Mouse (Mus musculus) forebrain, embryonic 11.5 days (tissue): Measurements from ENCODE around the gene Hace1. TPM values are rescaled to one million over a fixed set of nuclear protein-coding genes. Genes with fewer than 3 reads are reported as not detected.

ENCODE experiments used
- ATAC-seq: fragments of 200-750 bp; cut with Nextera tagmentation; replicated peaks from 2 replicates; pipeline ENCODE4 v1.8.0; 2017; ENCODE audit warnings: moderate TSS enrichment; ENCODE audit not compliant: low FRiP score
- DNase-seq: peaks from one replicate; pipeline ENCODE4 v3.0.0-alpha.2; 2017; ENCODE audit warnings: low spot score
- H3K27ac ChIP-seq: fragments of 300-500 bp; sonication (generic); 2 replicates; pipeline ENCODE4 v1.5.1; 2014; ENCODE audit warnings: low read depth, low read length
- H3K27me3 ChIP-seq: fragments of 300-500 bp; sonication (generic); 2 replicates; pipeline ENCODE4 v1.6.1; 2014; ENCODE audit warnings: mild to moderate bottlenecking, low read length, mixed read lengths; ENCODE audit not compliant: control insufficient read depth, insufficient read depth
- H3K36me3 ChIP-seq: fragments of 300-500 bp; sonication (generic); 2 replicates; pipeline ENCODE4 v1.6.1; 2014; ENCODE audit warnings: mild to moderate bottlenecking, low read length, moderate library complexity, mixed read lengths; ENCODE audit not compliant: control insufficient read depth, insufficient read depth
- H3K4me1 ChIP-seq: fragments of 300-500 bp; sonication (generic); replicated peaks from 2 replicates; pipeline ENCODE4 v1.6.1; 2014; ENCODE audit warnings: low read length, mixed read lengths; ENCODE audit not compliant: control insufficient read depth, insufficient read depth
- H3K4me2 ChIP-seq: fragments of 300-500 bp; sonication (generic); 2 replicates; pipeline ENCODE4 v1.6.1; 2014; ENCODE audit warnings: low read depth, mild to moderate bottlenecking, low read length, moderate library complexity, mixed read lengths; ENCODE audit not compliant: severe bottlenecking
- H3K4me3 ChIP-seq: fragments of 300-500 bp; sonication (generic); 2 replicates; pipeline ENCODE4 v1.5.1; 2014; ENCODE audit warnings: low read depth, low read length
- H3K9ac ChIP-seq: fragments of 300-500 bp; sonication (generic); 2 replicates; pipeline ENCODE4 v1.6.1; 2014; ENCODE audit warnings: low read length
- H3K9me3 ChIP-seq: fragments of 300-500 bp; sonication (generic); 2 replicates; pipeline ENCODE4 v1.6.1; 2016; ENCODE audit warnings: low read length, mixed read lengths; ENCODE audit not compliant: control insufficient read depth
- WGBS: fragments of 180-500 bp; shearing (Covaris S2); extraction: QIAGEN DNeasy Blood & Tissue Kit; methylation state at CpG from one replicate; pipeline ENCODE4 v1.1.7; 2014; 5-methylcytosine and 5-hydroxymethylcytosine counted together
- polyA plus RNA-seq: library from polyadenylated mRNA; unstranded; fragments of >200 nt; fragmentation: Nextera tagmentation; extraction: Ambion mirVana; gene quantifications from 2 replicates; pipeline ENCODE4 v1.2.1, GENCODE M21; 2014

Hace1 gene
- polyA plus RNA-seq, 1 experiment from 2014 or later: 27.6 TPM

DNA sequence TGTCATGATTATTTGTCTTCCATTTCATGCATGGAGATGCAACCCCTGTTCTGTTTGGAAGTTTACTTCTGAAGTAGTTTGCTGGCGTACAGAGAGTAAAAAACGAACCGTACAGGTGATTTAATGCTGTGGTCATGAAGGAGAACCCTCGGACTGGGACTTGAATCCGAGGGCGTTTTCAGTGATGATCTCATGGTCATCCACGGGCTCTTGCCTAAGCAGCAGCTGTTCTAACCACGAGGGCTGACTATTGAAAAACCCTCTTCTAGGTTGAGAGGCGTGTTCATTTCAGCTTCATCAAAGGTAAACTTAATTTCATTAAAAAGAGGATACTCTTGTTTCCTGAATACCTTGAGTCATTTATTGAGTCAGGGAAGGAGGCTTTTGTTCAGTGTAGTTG lies 84.4 kb downstream of the Hace1 start:
- H3K36me3 ChIP-seq: no peaks in the 10 kb centered on the region
- H3K4me1 ChIP-seq: no peaks in the 10 kb centered on the region
- H3K9ac ChIP-seq: no peak overlapping the region
- ATAC-seq (no peak), DNase-seq (no peak)
- no peak overlapping the region for H3K4me2 ChIP-seq
- H3K27ac ChIP-seq: no peak overlapping the region
- no peaks in the 10 kb centered on the region; the same call in 1 of the 2 replicates for H3K9me3 ChIP-seq
- H3K4me3 ChIP-seq: no peak overlapping the region
- no peaks in the 10 kb centered on the region for H3K27me3 ChIP-seq
- WGBS: 92% methylated on average over 9 of the region's 9 CpGs

GRCm38 (mm10) chr10:45668266-45668665 lies 90.6 kb downstream of the Hace1 start:
- Histone ChIP-seq H3K9me3 (no peaks in the 10 kb centered on the region; the same call in 1 of the 2 replicates), H3K9ac (no peak overlapping the region), H3K4me3 (no peak overlapping the region), H3K4me1 (no peaks in the 10 kb centered on the region), H3K27me3 (no peaks in the 10 kb centered on the region), H3K36me3 (no peaks in the 10 kb centered on the region; the same call in 1 of the 2 replicates), H3K4me2 (no peak overlapping the region), H3K27ac (no peak overlapping the region)
- ATAC-seq: no peak
- 98% methylated on average over 2 of the region's 2 CpGs for WGBS
- no peak for DNase-seq

DNA sequence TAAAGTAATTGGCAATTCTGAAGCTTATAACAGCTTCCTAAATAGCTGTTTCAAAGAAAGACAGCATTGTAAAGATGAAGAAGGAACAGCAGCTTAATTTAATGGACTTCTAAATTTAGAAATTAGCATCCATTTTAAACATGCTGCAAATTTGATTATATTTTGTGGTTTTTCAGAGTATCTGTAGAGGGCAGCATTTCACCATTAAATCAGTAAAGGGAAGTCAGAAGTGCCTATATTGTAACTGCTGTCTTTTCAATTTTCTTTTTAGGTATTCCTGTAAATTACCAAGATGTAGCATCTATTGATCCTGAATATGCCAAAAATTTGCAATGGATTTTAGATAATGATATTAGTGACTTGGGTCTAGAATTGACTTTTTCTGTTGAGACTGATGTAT lies 99.2 kb downstream of the Hace1 start:
- H3K4me3 ChIP-seq: no peak overlapping the region
- no peaks in the 10 kb centered on the region for H3K36me3 ChIP-seq
- no peaks in the 10 kb centered on the region for H3K27me3 ChIP-seq
- H3K4me2 ChIP-seq: no peak overlapping the region
- no peak for DNase-seq
- H3K9me3 ChIP-seq: no peaks in the 10 kb centered on the region
- no peaks in the 10 kb centered on the region for H3K4me1 ChIP-seq
- ATAC-seq: no peak
- no peak overlapping the region for H3K27ac ChIP-seq
- no peak overlapping the region for H3K9ac ChIP-seq

DNA sequence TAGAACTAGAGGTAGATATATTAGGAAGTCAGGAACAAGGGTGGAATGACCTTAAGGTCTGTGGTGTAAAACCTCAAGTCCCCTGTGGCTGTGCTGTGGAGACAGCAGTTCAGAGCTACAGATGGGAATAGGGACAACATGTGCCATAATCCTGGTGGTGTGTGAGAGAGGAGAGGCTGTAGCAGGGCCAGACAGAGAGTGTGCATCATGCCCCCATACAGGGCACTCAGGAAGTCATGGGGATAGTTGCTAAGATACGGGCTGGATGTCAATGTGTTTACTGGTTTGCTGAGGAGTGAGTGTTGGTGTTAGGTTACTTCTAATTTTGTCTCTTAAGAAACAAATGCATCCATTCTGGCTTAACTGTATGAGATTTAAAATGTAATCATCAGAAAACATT lies 108.6 kb downstream of the Hace1 start:
- H3K9ac ChIP-seq: no peak overlapping the region
- WGBS: 80% methylated on average over 1 of the region's 1 CpGs
- H3K4me3 ChIP-seq: no peak overlapping the region
- ATAC-seq (no peak), DNase-seq (no peak)
- no peaks in the 10 kb centered on the region for H3K36me3 ChIP-seq
- no peak overlapping the region for H3K27ac ChIP-seq
- no peaks in the 10 kb centered on the region for H3K4me1 ChIP-seq
- H3K4me2 ChIP-seq: no peak overlapping the region
- H3K27me3 ChIP-seq: no peaks in the 10 kb centered on the region
- no peaks in the 10 kb centered on the region for H3K9me3 ChIP-seq

DNA sequence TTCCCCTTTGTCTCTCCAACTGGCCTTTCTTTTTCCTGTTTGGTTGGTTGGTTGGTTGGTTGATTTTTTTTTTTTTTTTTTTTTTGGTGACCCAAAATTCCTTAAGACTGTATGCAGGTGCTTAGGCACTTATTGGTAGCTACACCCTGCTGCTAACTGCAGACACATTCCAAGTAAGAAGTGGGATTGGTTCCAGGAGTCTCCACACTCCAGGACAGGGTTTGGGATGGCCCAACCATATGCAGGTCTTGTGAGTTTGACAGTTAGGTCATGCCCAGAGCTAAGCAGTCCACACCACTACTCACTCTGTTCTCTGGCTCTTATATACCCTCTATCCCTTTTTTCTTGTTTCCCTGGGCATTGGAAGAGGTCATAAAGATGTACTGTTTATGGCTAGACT lies 117.3 kb downstream of the Hace1 start:
- no peaks in the 10 kb centered on the region for H3K27me3 ChIP-seq
- no peaks in the 10 kb centered on the region for H3K9me3 ChIP-seq
- H3K36me3 ChIP-seq: no peaks in the 10 kb centered on the region
- H3K27ac ChIP-seq: no peak overlapping the region
- no peak overlapping the region for H3K4me2 ChIP-seq
- no peak overlapping the region for H3K9ac ChIP-seq
- ATAC-seq: no peak
- no peak for DNase-seq
- no peak overlapping the region for H3K4me3 ChIP-seq
- no peaks in the 10 kb centered on the region for H3K4me1 ChIP-seq

GRCm38 (mm10) chr10:45695522-45695921 lies 117.9 kb downstream of the Hace1 start:
- DNase-seq (no peak), ATAC-seq (no peak)

GRCm38 (mm10) chr10:45698930-45699329 lies 121.3 kb downstream of the Hace1 start:
- H3K9ac ChIP-seq: no peak overlapping the region
- H3K9me3 ChIP-seq: no peaks in the 10 kb centered on the region
- DNase-seq (no peak), ATAC-seq (no peak)
- H3K27ac ChIP-seq: no peak overlapping the region
- H3K4me2 ChIP-seq: no peak overlapping the region
- no peaks in the 10 kb centered on the region for H3K27me3 ChIP-seq
- H3K36me3 ChIP-seq: no peaks in the 10 kb centered on the region
- WGBS: 78% methylated on average over 3 of the region's 3 CpGs
- H3K4me3 ChIP-seq: no peak overlapping the region
- H3K4me1 ChIP-seq: no peaks in the 10 kb centered on the region

More at GRCm38 (mm10) chr10:45695522-45695921, 117.9 kb downstream of the Hace1 start:
- no peaks in the 10 kb centered on the region for H3K27me3 ChIP-seq
- H3K27ac ChIP-seq: no peak overlapping the region
- no peak overlapping the region for H3K9ac ChIP-seq
- H3K4me2 ChIP-seq: no peak overlapping the region
- H3K4me3 ChIP-seq: no peak overlapping the region
- H3K4me1 ChIP-seq: no peaks in the 10 kb centered on the region
- H3K36me3 ChIP-seq: no peaks in the 10 kb centered on the region
- no peaks in the 10 kb centered on the region for H3K9me3 ChIP-seq
- WGBS: 96% methylated on average over 1 of the region's 1 CpGs

- Histone ChIP-seq H3K27ac (no peak overlapping the region), H3K4me1 (no peaks in the 10 kb centered on the region), H3K36me3 (no peaks in the 10 kb centered on the region), H3K4me2 (no peak overlapping the region), H3K9ac (no peak overlapping the region), H3K27me3 (no peaks in the 10 kb centered on the region), H3K9me3 (no peaks in the 10 kb centered on the region), H3K4me3 (no peak overlapping the region)
- DNase-seq: no peak
- ATAC-seq: no peak
- 94% methylated on average over 2 of the region's 2 CpGs for WGBS
Measured at GRCm38 (mm10) chr10:45706849-45707248, 129.2 kb downstream of the Hace1 start.

GRCm38 (mm10) chr10:45710848-45711247 lies 133.2 kb downstream of the Hace1 start:
- no peak for ATAC-seq
- H3K4me3 ChIP-seq: no peak overlapping the region

More at GRCm38 (mm10) chr10:45710848-45711247, 133.2 kb downstream of the Hace1 start:
- H3K27me3 ChIP-seq: no peaks in the 10 kb centered on the region
- H3K36me3 ChIP-seq: no peaks in the 10 kb centered on the region
- no peaks in the 10 kb centered on the region for H3K4me1 ChIP-seq
- H3K9ac ChIP-seq: no peak overlapping the region
- DNase-seq: no peak
- no peak overlapping the region for H3K27ac ChIP-seq
- WGBS: 94% methylated on average over 3 of the region's 3 CpGs
- no peaks in the 10 kb centered on the region for H3K9me3 ChIP-seq
- no peak overlapping the region for H3K4me2 ChIP-seq
